9 mouse cellular contexts compared by ENCODE assay signal in genomic region chr1:119189461-119190066, GRCm38 (mm10).
DNase-seq lines count a peak whose midpoint lies in the region; ATAC-seq lines count a peak whose summit lies in the region.
"Had no signal": no experiment of that assay in that cellular context is flagged by ENCODE, and none has a peak within 500 bp of the region (broad histone marks: within the 10 kb centered on the region; RNA-seq: fewer than 3 reads in every experiment).

No protein-coding gene starts in this region.

- intact Hi-C loops in heart, postnatal 25 days (cut with DNase I) = loop anchor here (5.0 kb wide), 1 partner anchor 48 kb away; no protein-coding TSS in a partner anchor
- intact Hi-C loops in left cerebral cortex, postnatal 14 days (cut with DNase I) = no loop called here

- peak; percentile 19 to 22 for DNase-seq in heart, adult 18-20 months
- DNase-seq in heart, postnatal 25 days (ENCODE audit: low spot score) = no peak
- peak; percentile 30 for DNase-seq in heart, postnatal 4 days
- DNase-seq in left cerebral cortex, postnatal 14 days (ENCODE audit: low spot score in 2 of 2) = peak; percentile 78 to 83
- peak; percentile 30 for DNase-seq in neural tube, embryonic 11.5 days (ENCODE audit: low spot score)
- no peak for DNase-seq in spleen, postnatal 10 days (ENCODE audit: low spot score in 2 of 2)
- no peak for DNase-seq in lung, postnatal 10 days

- peaks cover 8% of the 10 kb centered on the region for H3K4me1 ChIP-seq in embryonic facial prominence, embryonic 13.5 days
- H3K4me1 ChIP-seq in neural tube, embryonic 11.5 days (ENCODE audit: control insufficient read depth, insufficient read depth, low read length) = no peaks in the 10 kb centered on the region

- no peaks in the 10 kb centered on the region for H3K9me3 ChIP-seq in embryonic facial prominence, embryonic 13.5 days
- H3K9me3 ChIP-seq in neural tube, embryonic 11.5 days (ENCODE audit: control insufficient read depth, low read length) = no peaks in the 10 kb centered on the region

- peak overlapping the region; percentile 7; the same call in 1 of the 2 replicates for H3K9ac ChIP-seq in embryonic facial prominence, embryonic 13.5 days
- H3K9ac ChIP-seq in neural tube, embryonic 11.5 days (ENCODE audit: low read length) = 0 out of 2 replicates have a peak overlapping the region, but pooled peaks have one; percentile 18

- peak overlapping the region; percentile 57 for H3K4me2 ChIP-seq in embryonic facial prominence, embryonic 13.5 days
- H3K4me2 ChIP-seq in neural tube, embryonic 11.5 days (ENCODE audit: low read depth) = peak overlapping the region; percentile 38

- H3K4me3 ChIP-seq in embryonic facial prominence, embryonic 13.5 days = peak overlapping the region; percentile 31
- H3K4me3 ChIP-seq in neural tube, embryonic 11.5 days (ENCODE audit: low read depth, low read length) = 0 out of 2 replicates have a peak overlapping the region, but pooled peaks have one; percentile 4

- under 1% methylated on average over 23 of the region's 23 CpGs for WGBS in embryonic facial prominence, embryonic 13.5 days
- 4% methylated on average over 23 of the region's 23 CpGs for WGBS in neural tube, embryonic 11.5 days

- H3K36me3 ChIP-seq in embryonic facial prominence, embryonic 13.5 days = no peaks in the 10 kb centered on the region
- H3K36me3 ChIP-seq in neural tube, embryonic 11.5 days (ENCODE audit: control insufficient read depth, insufficient read depth, low read length) = no peaks in the 10 kb centered on the region
- H3K36me3 ChIP-seq: G1E had no signal

- ATAC-seq in embryonic facial prominence, embryonic 13.5 days (ENCODE audit: insufficient number of reproducible peaks, insufficient read depth, low FRiP score, low TSS enrichment, low read depth) = 0 out of 2 replicates have a peak, but pooled peaks have one; percentile 32
- ATAC-seq in neural tube, embryonic 11.5 days (ENCODE audit: insufficient read depth, low FRiP score, low TSS enrichment) = no peak

- H3K27me3 ChIP-seq in embryonic facial prominence, embryonic 13.5 days = peaks cover 25% of the 10 kb centered on the region
- H3K27me3 ChIP-seq in neural tube, embryonic 11.5 days (ENCODE audit: control insufficient read depth, insufficient read depth, low read length) = no peaks in the 10 kb centered on the region; the same call in 1 of the 2 replicates

- no peak overlapping the region for H3K27ac ChIP-seq in embryonic facial prominence, embryonic 13.5 days
- H3K27ac ChIP-seq in neural tube, embryonic 11.5 days (ENCODE audit: low read depth, low read length) = no peak overlapping the region

Comparison
In these comparisons a context has a peak if more than half of its experiments do, and no peak if none do; other contexts are left out.
1. DNase-seq: peak in heart, adult 18-20 months (2 of 2), heart, postnatal 4 days (single experiment), left cerebral cortex, postnatal 14 days (2 of 2) and neural tube, embryonic 11.5 days (single experiment); none in heart, postnatal 25 days (single experiment), spleen, postnatal 10 days (0 of 2) and lung, postnatal 10 days (single experiment).